Mouse (Mus musculus) liver, embryonic 11.5 days (tissue): ENCODE measurements around the gene Trem1. TPM values are rescaled to one million over a fixed set of nuclear protein-coding genes. Genes with fewer than 3 reads are reported as not detected.

Experiments
- ATAC-seq: fragments of 200-750 bp; cut with Nextera tagmentation; replicated peaks from 2 replicates; pipeline ENCODE4 v1.8.0; 2017; ENCODE audit warnings: moderate number of reproducible peaks, mild to moderate bottlenecking, moderate TSS enrichment, moderate library complexity; ENCODE audit not compliant: low FRiP score
- DNase-seq: peaks from one replicate; pipeline ENCODE4 v3.0.0-alpha.2; 2017; ENCODE audit warnings: low spot score
- H3K27ac ChIP-seq: fragments of 300-500 bp; sonication (generic); 2 replicates; pipeline ENCODE4 v1.5.1; 2014; ENCODE audit warnings: mild to moderate bottlenecking, low read depth, low read length, control low read depth
- H3K27me3 ChIP-seq: fragments of 300-500 bp; sonication (generic); replicated peaks from 2 replicates; pipeline ENCODE4 v1.6.1; 2014; ENCODE audit warnings: low read length, mixed read lengths; ENCODE audit not compliant: control insufficient read depth, insufficient read depth
- H3K36me3 ChIP-seq: fragments of 300-500 bp; sonication (generic); 2 replicates; pipeline ENCODE4 v1.6.1; 2014; ENCODE audit warnings: mild to moderate bottlenecking, low read length, moderate library complexity, mixed read lengths; ENCODE audit not compliant: control insufficient read depth, insufficient read depth
- H3K4me1 ChIP-seq: fragments of 300-500 bp; sonication (generic); replicated peaks from 2 replicates; pipeline ENCODE4 v1.6.1; 2014; ENCODE audit warnings: low read length, mixed read lengths; ENCODE audit not compliant: control insufficient read depth, insufficient read depth
- H3K4me2 ChIP-seq: fragments of 300-500 bp; sonication (generic); 2 replicates; pipeline ENCODE4 v1.6.1; 2014; ENCODE audit warnings: mild to moderate bottlenecking, control low read depth, moderate library complexity
- H3K4me3 ChIP-seq: fragments of 300-500 bp; sonication (generic); 2 replicates; pipeline ENCODE4 v1.5.1; 2014; ENCODE audit warnings: low read depth, low read length, control low read depth
- H3K9ac ChIP-seq: fragments of 300-500 bp; sonication (generic); 2 replicates; pipeline ENCODE4 v1.6.1; 2014; ENCODE audit warnings: low read depth, low read length, control low read depth
- H3K9me3 ChIP-seq: fragments of 300-500 bp; sonication (generic); 2 replicates; pipeline ENCODE4 v1.6.1; 2016; ENCODE audit warnings: low read length, inconsistent platforms, mixed read lengths; ENCODE audit not compliant: control insufficient read depth
- WGBS: fragments of 180-500 bp; shearing (Covaris S2); extraction: QIAGEN DNeasy Blood & Tissue Kit; methylation state at CpG from one replicate; pipeline ENCODE4 v1.1.7; 2014; 5-methylcytosine and 5-hydroxymethylcytosine counted together
- polyA plus RNA-seq: library from polyadenylated mRNA; unstranded; fragments of >200 nt; fragmentation: Nextera tagmentation; extraction: Ambion mirVana; gene quantifications from 2 replicates; pipeline ENCODE4 v1.2.1, GENCODE M21; 2014

Trem1 gene
- polyA plus RNA-seq, 1 experiment from 2014 or later = 0.89 TPM

GRCm38 (mm10) chr17:48234550-48234949 lies 2.0 kb downstream of the Trem1 start:
- no peak overlapping the region for H3K27ac ChIP-seq
- no peak overlapping the region for H3K9ac ChIP-seq
- H3K9me3 ChIP-seq = no peaks in the 10 kb centered on the region
- H3K27me3 ChIP-seq = no peaks in the 10 kb centered on the region
- H3K36me3 ChIP-seq = no peaks in the 10 kb centered on the region
- no peak overlapping the region for H3K4me3 ChIP-seq
- no peaks in the 10 kb centered on the region for H3K4me1 ChIP-seq
- H3K4me2 ChIP-seq = no peak overlapping the region
- WGBS = 65% methylated on average over 5 of the region's 5 CpGs
- ATAC-seq (no peak), DNase-seq (no peak)

- H3K27me3 ChIP-seq = no peaks in the 10 kb centered on the region
- H3K4me2 ChIP-seq = no peak overlapping the region
- H3K27ac ChIP-seq = no peak overlapping the region
- H3K4me1 ChIP-seq = no peaks in the 10 kb centered on the region
- no peaks in the 10 kb centered on the region for H3K9me3 ChIP-seq
- ATAC-seq (no peak), DNase-seq (no peak)
- H3K9ac ChIP-seq = no peak overlapping the region
- no peak overlapping the region for H3K4me3 ChIP-seq
- H3K36me3 ChIP-seq = no peaks in the 10 kb centered on the region
- WGBS = 60% methylated on average over 4 of the region's 4 CpGs
Observed at GRCm38 (mm10) chr17:48235773-48236370, 3.3 kb downstream of the Trem1 start.

GRCm38 (mm10) chr17:48237621-48238020 lies 5.1 kb downstream of the Trem1 start:
- no peaks in the 10 kb centered on the region for H3K4me1 ChIP-seq
- ATAC-seq = no peak
- 85% methylated on average over 8 of the region's 8 CpGs for WGBS
- H3K27ac ChIP-seq = no peak overlapping the region
- no peak overlapping the region for H3K4me2 ChIP-seq
- no peaks in the 10 kb centered on the region for H3K36me3 ChIP-seq
- no peaks in the 10 kb centered on the region for H3K9me3 ChIP-seq
- H3K4me3 ChIP-seq = no peak overlapping the region
- no peaks in the 10 kb centered on the region for H3K27me3 ChIP-seq
- no peak for DNase-seq
- H3K9ac ChIP-seq = no peak overlapping the region

GRCm38 (mm10) chr17:48247221-48247928 lies 14.8 kb downstream of the Trem1 start, which contains the start of gene Trem3:
TSS of gene Trem3 (plus strand) at chr17:48247777.
- no peak for ATAC-seq
- no peak within 1 kb of the TSS for H3K4me3 ChIP-seq
- no peak within 1 kb of the TSS for H3K9ac ChIP-seq
- WGBS = 75% methylated on average over 11 of the region's 11 CpGs
- H3K9me3 ChIP-seq = no peaks in the 10 kb centered on the region
- H3K27me3 ChIP-seq = no peaks in the 10 kb centered on the region
- DNase-seq = no peak
- no peak within 1 kb of the TSS for H3K27ac ChIP-seq
- H3K4me2 ChIP-seq = no peak within 1 kb of the TSS
- no peaks in the 10 kb centered on the region for H3K4me1 ChIP-seq
- H3K36me3 ChIP-seq = no peaks in the 10 kb centered on the region

GRCm38 (mm10) chr17:48249039-48249438 lies 16.5 kb downstream of the Trem1 start:
- ATAC-seq (no peak), DNase-seq (no peak)
- Histone ChIP-seq H3K4me1 (no peaks in the 10 kb centered on the region), H3K9me3 (no peaks in the 10 kb centered on the region), H3K9ac (no peak overlapping the region), H3K4me3 (no peak overlapping the region), H3K36me3 (no peaks in the 10 kb centered on the region), H3K27me3 (no peaks in the 10 kb centered on the region), H3K27ac (no peak overlapping the region), H3K4me2 (no peak overlapping the region)

- no peaks in the 10 kb centered on the region for H3K27me3 ChIP-seq
- no peak overlapping the region for H3K4me3 ChIP-seq
- H3K9me3 ChIP-seq = no peaks in the 10 kb centered on the region
- 76% methylated on average over 11 of the region's 11 CpGs for WGBS
- no peaks in the 10 kb centered on the region for H3K4me1 ChIP-seq
- DNase-seq = no peak
- ATAC-seq = no peak
- no peak overlapping the region for H3K4me2 ChIP-seq
- H3K9ac ChIP-seq = no peak overlapping the region
- H3K36me3 ChIP-seq = no peaks in the 10 kb centered on the region
- no peak overlapping the region for H3K27ac ChIP-seq
Observed at GRCm38 (mm10) chr17:48249501-48249900, 16.9 kb downstream of the Trem1 start.

GRCm38 (mm10) chr17:48250631-48251030 lies 18.1 kb downstream of the Trem1 start:
- Histone ChIP-seq H3K27me3 (no peaks in the 10 kb centered on the region), H3K4me2 (no peak overlapping the region), H3K4me1 (no peaks in the 10 kb centered on the region), H3K36me3 (no peaks in the 10 kb centered on the region), H3K4me3 (no peak overlapping the region), H3K9ac (no peak overlapping the region), H3K27ac (no peak overlapping the region), H3K9me3 (no peaks in the 10 kb centered on the region)
- ATAC-seq (no peak), DNase-seq (no peak)
- 85% methylated on average over 7 of the region's 7 CpGs for WGBS

GRCm38 (mm10) chr17:48256575-48256974 lies 24.0 kb downstream of the Trem1 start:
- H3K36me3 ChIP-seq = no peaks in the 10 kb centered on the region
- H3K9me3 ChIP-seq = no peaks in the 10 kb centered on the region
- H3K9ac ChIP-seq = no peak overlapping the region
- DNase-seq = no peak
- H3K27me3 ChIP-seq = no peaks in the 10 kb centered on the region
- no peak overlapping the region for H3K27ac ChIP-seq
- H3K4me2 ChIP-seq = no peak overlapping the region
- H3K4me3 ChIP-seq = no peak overlapping the region
- H3K4me1 ChIP-seq = no peaks in the 10 kb centered on the region
- no peak for ATAC-seq

- no peaks in the 10 kb centered on the region for H3K36me3 ChIP-seq
- H3K4me3 ChIP-seq = no peak overlapping the region
- peaks cover 4% of the 10 kb centered on the region; the same call in 1 of the 2 replicates for H3K4me1 ChIP-seq
- DNase-seq = no peak
- H3K27ac ChIP-seq = no peak overlapping the region
- no peak overlapping the region for H3K9ac ChIP-seq
- no peaks in the 10 kb centered on the region for H3K9me3 ChIP-seq
- no peaks in the 10 kb centered on the region for H3K27me3 ChIP-seq
- 56% methylated on average over 2 of the region's 2 CpGs for WGBS
- no peak for ATAC-seq
- no peak overlapping the region for H3K4me2 ChIP-seq
Observed at GRCm38 (mm10) chr17:48261868-48262267, 29.3 kb downstream of the Trem1 start.
